Mouse (Mus musculus) heart, embryonic 10.5 days (tissue): ENCODE data around the gene Prdm16. TPM values are rescaled to one million over a fixed set of nuclear protein-coding genes. Genes with fewer than 3 reads are reported as not detected.

Source experiments
- DNase-seq: peaks from one replicate; pipeline ENCODE4 v3.0.0-alpha.2; 2017; ENCODE audit warnings: low spot score
- H3K27ac ChIP-seq: fragments of 300-500 bp; sonication (generic); 2 replicates; pipeline ENCODE4 v1.5.1; 2016; ENCODE audit warnings: mild to moderate bottlenecking
- H3K27me3 ChIP-seq: fragments of 300-500 bp; sonication (generic); 2 replicates; pipeline ENCODE4 v1.6.1; 2016; ENCODE audit warnings: mild to moderate bottlenecking; ENCODE audit not compliant: poor library complexity, insufficient read depth, severe bottlenecking
- H3K36me3 ChIP-seq: fragments of 300-500 bp; sonication (generic); 2 replicates; pipeline ENCODE4 v1.6.1; 2016; ENCODE audit warnings: mild to moderate bottlenecking, moderate library complexity
- H3K4me1 ChIP-seq: fragments of 300-500 bp; sonication (generic); 2 replicates; pipeline ENCODE4 v1.6.1; 2016; ENCODE audit warnings: mild to moderate bottlenecking
- H3K4me3 ChIP-seq: fragments of 300-500 bp; sonication (generic); 2 replicates; pipeline ENCODE4 v1.5.1; 2016; ENCODE audit warnings: mild to moderate bottlenecking, moderate library complexity
- H3K9me3 ChIP-seq: fragments of 300-500 bp; sonication (generic); 2 replicates; pipeline ENCODE4 v1.6.1; 2016; ENCODE audit warnings: mild to moderate bottlenecking, moderate library complexity
- WGBS: fragments of 180-500 bp; shearing (Covaris S2); methylation state at CpG from one replicate; pipeline ENCODE4 v1.1.7; 2016; 5-methylcytosine and 5-hydroxymethylcytosine counted together
- polyA plus RNA-seq: library from polyadenylated mRNA; unstranded; fragments of >200 nt; fragmentation: Nextera tagmentation; extraction: Ambion mirVana; gene quantifications from 2 replicates; pipeline ENCODE4 v1.2.1, GENCODE M21; 2016

The Prdm16 gene
- polyA plus RNA-seq, 1 experiment from 2014 or later = 13.9 TPM

DNA sequence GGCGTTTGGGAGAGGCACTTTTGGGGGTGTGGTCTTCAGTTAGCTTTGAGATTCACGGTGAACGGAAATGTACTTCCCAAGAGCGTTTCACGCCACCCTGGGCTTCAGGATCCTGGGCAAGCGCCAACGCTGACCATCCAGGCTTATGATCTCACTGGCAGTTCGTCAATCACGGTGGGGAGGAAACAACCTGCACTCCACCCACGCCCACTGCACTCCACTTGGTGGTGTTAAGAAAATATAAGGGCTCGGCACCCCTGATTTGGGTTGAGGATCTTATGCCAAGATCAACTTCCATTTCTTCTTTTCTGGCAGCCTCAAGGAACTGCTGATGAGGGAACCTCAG is 323.1 kb downstream of the Prdm16 start:
- H3K4me3 ChIP-seq = no peak overlapping the region
- WGBS = 73% methylated on average over 11 of the region's 11 CpGs
- no peak overlapping the region for H3K27ac ChIP-seq
- no peak for DNase-seq
- H3K27me3 ChIP-seq = peaks cover 12% of the 10 kb centered on the region
- no peaks in the 10 kb centered on the region for H3K9me3 ChIP-seq
- H3K36me3 ChIP-seq = peaks cover 2% of the 10 kb centered on the region; the same call in 1 of the 2 replicates
- H3K4me1 ChIP-seq = no peaks in the 10 kb centered on the region

DNA sequence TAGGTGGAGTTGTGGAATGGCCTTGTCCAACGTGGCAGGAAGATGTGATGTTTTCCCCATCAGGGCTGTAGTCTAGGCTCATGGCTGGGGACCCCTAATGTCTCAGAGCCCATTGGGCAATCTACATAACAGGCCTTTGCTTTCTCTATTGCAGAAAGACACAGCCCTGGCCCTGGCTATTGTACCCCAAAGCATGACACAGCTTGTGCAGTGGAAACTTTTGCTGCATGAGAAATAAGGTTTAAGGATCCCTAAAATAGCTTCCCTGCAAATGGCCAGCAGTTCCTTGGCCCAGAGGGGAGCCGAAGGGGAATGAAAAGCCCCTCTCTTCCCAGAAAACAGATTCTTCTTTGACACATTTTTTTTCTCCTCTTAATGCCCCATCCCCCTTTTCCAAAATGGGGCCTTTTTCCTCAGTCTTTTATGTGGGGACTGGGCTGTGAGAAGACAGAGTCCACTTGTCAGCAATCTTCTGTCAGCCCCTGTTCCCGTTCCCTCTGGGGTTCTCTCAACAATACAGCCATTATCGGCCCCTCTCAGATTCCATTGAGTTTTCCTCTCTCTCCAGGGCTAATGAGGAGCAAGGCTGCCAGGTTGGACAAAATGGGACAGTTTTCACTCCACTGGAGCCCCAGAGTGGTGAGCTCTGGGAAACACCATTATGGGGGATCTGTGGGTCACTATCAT is 323.6 kb downstream of the Prdm16 start:
- Histone ChIP-seq H3K36me3 (no peaks in the 10 kb centered on the region), H3K4me1 (no peaks in the 10 kb centered on the region), H3K27ac (no peak overlapping the region), H3K4me3 (no peak overlapping the region), H3K9me3 (no peaks in the 10 kb centered on the region), H3K27me3 (peaks cover 10% of the 10 kb centered on the region)
- WGBS = 53% methylated on average over 4 of the region's 4 CpGs
- no peak for DNase-seq

DNA sequence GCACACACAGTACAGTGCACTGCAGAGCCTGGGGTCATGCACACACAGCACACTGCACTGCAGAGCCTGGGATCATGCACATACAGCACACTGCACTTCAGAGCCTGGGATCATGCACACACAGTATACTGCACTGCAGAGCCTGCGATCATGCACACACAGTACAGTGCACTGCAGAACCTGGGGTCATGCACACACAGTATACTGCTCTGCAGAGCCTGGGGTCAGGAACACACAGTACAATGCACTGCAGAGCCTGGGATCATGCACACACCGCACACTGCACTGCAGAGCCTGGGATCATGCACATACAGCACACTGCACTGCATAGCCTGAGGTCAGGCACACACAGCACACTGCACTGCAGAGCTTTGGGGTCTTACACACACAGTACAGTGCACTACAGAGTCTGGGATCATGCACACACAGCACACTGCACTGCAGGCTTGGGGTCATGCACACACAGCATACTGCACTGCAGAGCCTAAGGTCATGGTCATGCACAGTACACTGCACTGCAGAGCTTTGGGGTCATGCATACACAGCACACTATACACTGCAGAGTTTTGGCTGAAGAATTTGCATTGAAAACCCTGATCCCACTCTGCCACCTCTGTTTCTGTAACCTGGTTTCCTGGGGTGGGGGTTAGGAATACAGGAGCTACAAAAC is 324.4 kb downstream of the Prdm16 start:
- Histone ChIP-seq H3K27me3 (peaks cover 10% of the 10 kb centered on the region), H3K36me3 (no peaks in the 10 kb centered on the region), H3K9me3 (no peaks in the 10 kb centered on the region), H3K4me1 (no peaks in the 10 kb centered on the region), H3K27ac (no peak overlapping the region), H3K4me3 (no peak overlapping the region)
- 82% methylated on average over 2 of the region's 2 CpGs for WGBS
- DNase-seq = no peak

DNA sequence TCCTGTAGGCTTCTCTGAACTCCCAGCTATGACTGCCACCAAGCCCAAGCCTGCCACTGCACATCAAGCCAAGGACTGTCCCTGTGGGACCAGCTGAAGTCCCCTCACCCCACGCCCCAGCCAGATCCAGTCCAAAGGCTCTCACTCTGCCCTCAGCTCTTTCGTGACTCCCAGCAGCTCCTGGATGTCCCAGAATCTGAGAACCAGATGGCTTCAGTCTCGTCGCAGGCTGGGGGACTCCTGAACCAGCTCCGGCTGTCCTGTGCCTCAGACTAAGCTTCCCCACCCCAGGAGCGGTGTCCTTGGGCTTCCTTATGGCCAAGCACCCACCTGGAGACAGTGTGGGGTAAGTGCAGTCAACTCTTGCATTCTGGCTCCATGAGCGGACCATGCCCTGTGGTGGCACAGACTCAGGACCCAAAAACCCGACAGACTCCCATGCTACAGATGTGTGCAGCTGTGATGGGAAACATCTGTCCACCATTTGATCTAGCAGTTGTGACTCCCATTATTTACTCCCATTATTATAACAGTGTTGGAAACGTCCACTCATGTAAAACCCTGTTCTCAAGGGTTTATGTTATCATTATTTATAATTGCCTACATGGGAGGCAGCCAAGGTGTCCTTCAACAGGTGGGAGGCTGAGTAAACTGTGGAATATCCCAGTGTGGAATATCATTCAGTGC is 326.0 kb downstream of the Prdm16 start:
- Histone ChIP-seq H3K36me3 (no peaks in the 10 kb centered on the region), H3K4me1 (no peaks in the 10 kb centered on the region), H3K4me3 (no peak overlapping the region), H3K27me3 (peaks cover 10% of the 10 kb centered on the region), H3K9me3 (no peaks in the 10 kb centered on the region), H3K27ac (no peak overlapping the region)
- 77% methylated on average over 9 of the region's 9 CpGs for WGBS
- DNase-seq = no peak

DNA sequence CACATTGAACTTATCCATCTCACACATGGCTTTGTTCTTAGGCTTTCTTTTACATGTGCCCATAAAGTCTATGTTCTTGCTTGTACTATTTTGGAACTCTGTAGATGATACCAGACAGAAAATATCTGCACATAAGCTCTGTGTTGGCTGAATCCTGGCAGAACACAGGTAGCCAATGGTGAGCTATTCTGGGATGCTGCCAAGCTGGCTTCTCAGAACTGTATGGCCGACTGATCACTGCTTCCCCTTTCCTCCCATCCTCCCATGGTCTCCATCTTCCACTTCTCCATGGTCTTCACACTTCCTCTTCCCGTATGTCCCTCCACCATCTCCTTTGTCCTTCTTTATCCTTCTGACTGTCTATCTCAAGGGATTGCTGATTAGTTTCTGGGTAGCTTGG is 327.5 kb downstream of the Prdm16 start:
- DNase-seq = no peak
- WGBS = 69% methylated on average over 2 of the region's 2 CpGs
- no peak overlapping the region for H3K27ac ChIP-seq
- H3K27me3 ChIP-seq = peaks cover 10% of the 10 kb centered on the region
- H3K36me3 ChIP-seq = no peaks in the 10 kb centered on the region
- no peaks in the 10 kb centered on the region for H3K4me1 ChIP-seq
- no peak overlapping the region for H3K4me3 ChIP-seq
- H3K9me3 ChIP-seq = no peaks in the 10 kb centered on the region

DNA sequence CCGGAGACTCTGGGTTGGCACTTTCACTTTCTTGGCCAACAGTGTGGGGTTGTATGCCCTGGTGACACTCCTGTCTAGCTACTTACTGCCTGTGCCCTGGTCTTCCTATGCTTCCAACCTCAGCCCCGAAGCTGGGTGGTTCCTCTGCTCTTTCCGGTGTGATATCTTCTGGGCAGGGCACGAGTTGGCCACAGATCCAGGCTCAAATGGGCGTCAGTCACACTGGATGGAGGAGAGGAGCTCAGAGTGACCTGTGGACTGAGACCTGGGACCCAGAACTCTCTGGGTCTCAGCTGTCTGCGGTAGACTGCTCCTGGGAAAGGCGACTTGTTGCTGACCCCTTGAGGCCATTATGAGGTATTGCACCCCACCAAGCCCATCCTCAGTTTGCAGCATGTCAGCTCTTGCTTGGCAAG is 335.2 kb downstream of the Prdm16 start, which contains the start of gene Arhgef16:
Arhgef16 (minus strand) TSS at position 211 of the 416 bp plus-strand sequence.
- Histone ChIP-seq H3K4me1 (peaks cover 32% of the 10 kb centered on the region), H3K9me3 (no peaks in the 10 kb centered on the region), H3K36me3 (no peaks in the 10 kb centered on the region), H3K27ac (no peak within 1 kb of the TSS), H3K4me3 (no peak within 1 kb of the TSS), H3K27me3 (peaks cover 58% of the 10 kb centered on the region)
- 22% methylated on average over 7 of the region's 7 CpGs for WGBS
- DNase-seq = no peak

DNA sequence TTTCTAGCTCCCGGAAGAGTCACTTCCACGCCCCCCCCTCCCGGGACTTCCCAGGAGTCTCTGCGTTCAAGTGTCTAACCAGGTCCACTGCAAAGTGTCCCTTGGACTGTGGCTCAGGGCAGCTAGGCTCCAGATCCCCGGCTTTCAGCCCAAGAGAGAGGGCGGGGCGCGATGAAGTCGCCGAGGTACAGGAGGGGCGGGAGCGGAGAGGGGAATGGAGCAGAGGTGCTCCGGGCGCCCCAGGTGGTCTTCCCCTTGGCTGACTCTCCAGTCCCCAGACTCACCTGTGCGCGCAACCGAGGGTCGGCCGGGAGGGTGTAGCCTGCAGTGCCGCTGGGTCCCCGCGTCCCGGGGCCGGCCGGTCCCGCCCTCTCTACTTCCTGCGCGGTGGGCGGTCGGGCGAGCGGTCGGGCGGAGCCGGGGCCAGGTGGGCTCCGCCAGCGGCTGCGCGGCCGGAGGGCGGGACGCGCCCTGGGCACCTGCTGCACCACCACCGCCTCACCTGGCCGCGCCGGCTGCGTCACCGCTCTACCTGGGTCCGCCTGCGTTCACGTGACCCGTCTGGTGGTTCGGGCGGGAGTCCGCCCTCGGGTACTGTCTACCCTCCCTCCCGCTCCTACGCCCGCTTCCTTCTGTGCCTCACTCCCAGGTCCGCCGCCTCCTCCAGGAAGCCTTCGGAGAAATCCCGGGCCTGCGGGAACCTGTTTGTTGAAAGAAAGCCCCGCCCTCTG is 337.0 kb downstream of the Prdm16 start:
- Histone ChIP-seq H3K4me1 (peaks cover 35% of the 10 kb centered on the region), H3K9me3 (no peaks in the 10 kb centered on the region), H3K27ac (peak overlapping the region; percentile 76), H3K36me3 (no peaks in the 10 kb centered on the region), H3K4me3 (peak overlapping the region; percentile 71), H3K27me3 (peaks cover 58% of the 10 kb centered on the region)
- no peak for DNase-seq
- whole genome bisulfite sequencing = under 1% methylated on average over 57 of the region's 66 CpGs

DNA sequence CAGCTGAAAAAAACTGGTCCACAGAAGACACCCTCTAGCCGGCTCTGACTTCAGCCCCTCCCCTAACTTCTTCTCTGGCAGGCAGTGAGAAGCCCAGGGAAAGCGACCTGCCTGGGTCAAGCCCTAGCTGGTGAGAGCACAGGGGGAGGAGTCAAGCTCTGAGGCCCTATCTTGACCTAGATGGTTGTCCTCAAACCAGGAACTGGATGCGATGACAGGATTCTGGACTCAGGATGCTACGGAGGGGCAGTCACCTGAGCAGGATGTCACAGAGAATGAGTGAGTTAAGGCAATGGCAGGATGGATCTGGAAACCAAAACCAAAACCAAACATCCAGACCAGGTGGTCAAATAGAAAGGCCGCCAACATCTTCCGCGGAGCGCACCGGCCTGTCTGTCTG is 338.9 kb downstream of the Prdm16 start:
- H3K4me3 ChIP-seq = peak overlapping the region; percentile 22; the same call in 1 of the 2 replicates
- DNase-seq = no peak
- H3K27me3 ChIP-seq = peaks cover 55% of the 10 kb centered on the region
- no peaks in the 10 kb centered on the region for H3K36me3 ChIP-seq
- 25% methylated on average over 9 of the region's 9 CpGs for WGBS
- peak overlapping the region; percentile 31; the same call in 1 of the 2 replicates for H3K27ac ChIP-seq
- H3K4me1 ChIP-seq = peaks cover 54% of the 10 kb centered on the region
- H3K9me3 ChIP-seq = no peaks in the 10 kb centered on the region

DNA sequence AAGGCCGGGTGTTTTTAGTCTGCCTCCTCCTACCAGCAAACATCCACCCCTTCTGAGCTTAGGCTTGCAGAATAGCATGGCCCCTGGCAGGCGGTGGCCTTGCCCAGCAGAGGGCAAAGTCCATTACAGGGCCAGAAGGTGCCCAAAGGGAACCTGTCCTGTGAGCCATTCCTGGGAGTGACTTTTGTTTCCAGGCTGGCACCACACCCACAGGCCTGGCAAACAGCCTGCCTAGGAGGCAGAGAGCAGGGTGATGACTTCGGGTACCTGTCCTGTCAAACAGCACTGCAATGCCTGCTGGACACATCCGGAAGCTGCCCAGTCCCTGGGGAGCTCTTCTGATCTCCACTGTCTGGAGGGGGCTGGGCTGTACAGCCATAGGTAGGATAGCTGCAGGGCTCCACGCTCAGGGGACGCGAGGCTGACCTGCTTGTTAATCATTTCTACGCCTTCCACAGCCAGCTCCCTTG is 342.4 kb downstream of the Prdm16 start:
- 47% methylated on average over 8 of the region's 8 CpGs for WGBS
- Histone ChIP-seq H3K36me3 (no peaks in the 10 kb centered on the region), H3K27ac (peak overlapping the region; percentile 77), H3K4me3 (no peak overlapping the region), H3K27me3 (peaks cover 37% of the 10 kb centered on the region), H3K4me1 (peaks cover 50% of the 10 kb centered on the region), H3K9me3 (no peaks in the 10 kb centered on the region)
- no peak for DNase-seq

DNA sequence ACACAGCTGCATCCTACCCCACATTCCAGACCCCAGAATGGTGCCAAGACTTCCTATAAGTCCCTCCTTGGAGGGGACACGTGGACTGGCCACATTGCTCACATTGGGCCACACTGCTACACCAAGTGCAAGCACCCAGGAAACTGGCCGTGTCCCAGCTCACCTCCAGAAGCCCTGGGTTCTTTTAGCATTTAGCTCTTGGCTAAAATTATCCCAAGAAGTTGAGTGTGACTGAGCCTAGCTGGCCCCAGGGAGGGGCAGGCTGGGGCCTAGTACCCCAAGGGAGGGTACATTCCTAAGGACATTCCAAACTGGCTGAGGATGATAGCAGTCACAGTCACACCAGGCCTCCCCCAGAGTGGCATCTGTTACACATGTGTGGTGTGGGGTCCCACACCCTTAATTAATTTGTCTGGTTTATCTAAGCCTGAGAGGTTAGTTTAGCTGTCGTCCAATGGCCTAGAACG is 342.9 kb downstream of the Prdm16 start:
- no peaks in the 10 kb centered on the region for H3K36me3 ChIP-seq
- H3K4me3 ChIP-seq = no peak overlapping the region
- peaks cover 48% of the 10 kb centered on the region for H3K4me1 ChIP-seq
- peak overlapping the region; percentile 77 for H3K27ac ChIP-seq
- 36% methylated on average over 4 of the region's 4 CpGs for WGBS
- no peaks in the 10 kb centered on the region for H3K9me3 ChIP-seq
- H3K27me3 ChIP-seq = peaks cover 32% of the 10 kb centered on the region
- DNase-seq = no peak

DNA sequence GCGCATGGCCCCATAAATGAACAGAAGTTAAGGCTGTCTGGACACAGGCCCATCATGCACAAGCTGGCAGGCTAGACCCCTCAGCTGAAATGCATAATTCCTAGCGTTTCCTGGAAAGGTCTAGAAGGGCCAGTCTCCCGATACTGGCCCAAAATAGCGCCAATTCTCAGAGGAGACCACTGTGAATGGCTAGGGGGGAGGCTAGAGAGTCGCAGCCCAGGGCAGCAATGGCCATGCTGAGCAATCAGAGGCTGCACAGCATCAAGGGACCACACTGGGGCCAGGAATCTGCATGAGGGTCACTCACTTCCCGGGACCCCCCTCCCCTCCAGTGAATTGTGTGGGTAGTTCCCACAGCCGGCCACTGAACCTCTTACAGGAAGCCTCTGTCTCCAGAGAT is 353.0 kb downstream of the Prdm16 start:
- peaks cover 19% of the 10 kb centered on the region; the same call in 1 of the 2 replicates for H3K27me3 ChIP-seq
- 68% methylated on average over 7 of the region's 7 CpGs for WGBS
- no peak overlapping the region for H3K27ac ChIP-seq
- no peak for DNase-seq
- peaks cover 2% of the 10 kb centered on the region; the same call in 1 of the 2 replicates for H3K36me3 ChIP-seq
- peaks cover 9% of the 10 kb centered on the region for H3K4me1 ChIP-seq
- H3K4me3 ChIP-seq = no peak overlapping the region
- no peaks in the 10 kb centered on the region for H3K9me3 ChIP-seq

DNA sequence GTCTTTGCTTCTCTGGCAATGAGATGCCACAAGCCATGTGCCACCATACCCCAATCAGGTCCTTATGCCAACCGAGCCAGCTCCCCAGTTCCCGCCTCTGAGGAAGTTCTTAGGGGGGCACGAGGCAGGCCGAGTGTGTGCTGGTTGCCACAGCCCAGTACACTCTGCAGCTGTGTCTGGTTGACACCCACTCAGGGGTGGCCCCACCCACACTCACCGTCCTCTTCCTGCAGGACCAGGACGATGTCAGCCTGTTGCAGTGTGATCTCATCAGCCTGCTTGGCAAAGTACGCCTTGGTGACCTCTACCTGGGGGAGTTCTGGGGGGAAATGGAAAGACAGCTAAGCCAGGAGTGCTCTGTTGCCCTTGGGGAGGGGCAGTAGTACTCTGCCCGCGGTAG is 357.2 kb downstream of the Prdm16 start:
- WGBS = 65% methylated on average over 9 of the region's 9 CpGs
- Histone ChIP-seq H3K4me1 (no peaks in the 10 kb centered on the region; the same call in 1 of the 2 replicates), H3K27me3 (peaks cover 6% of the 10 kb centered on the region; the same call in 1 of the 2 replicates), H3K4me3 (no peak overlapping the region), H3K9me3 (no peaks in the 10 kb centered on the region), H3K27ac (no peak overlapping the region), H3K36me3 (peaks cover 6% of the 10 kb centered on the region)
- no peak for DNase-seq
